Mouse (Mus musculus) T-cell, adult 2 months (primary cell): Measurements from ENCODE around the gene H2-DMa.
"Not testable (repeated sequence)": the region's sequence is repeated elsewhere in the genome, so short reads cannot be mapped to it uniquely, and the experiment has no call there.

Source experiments
- DNase-seq: peaks from one replicate; pipeline ENCODE4 v3.0.0; 2022; ENCODE audit warnings: low spot score

Gene H2-DMa

GRCm38 (mm10) chr17:34126826-34127420 is 7.6 kb downstream of the H2-DMa start:
- no peak for DNase-seq

GRCm38 (mm10) chr17:34127475-34127874 is 8.1 kb downstream of the H2-DMa start:
- DNase-seq, result peak; percentile 74

GRCm38 (mm10) chr17:34128264-34128937 is 9.1 kb downstream of the H2-DMa start:
- DNase-seq, result peak; percentile 58

- DNase-seq, result peak; percentile 52
Observed at GRCm38 (mm10) chr17:34128944-34129791, 9.8 kb downstream of the H2-DMa start.

GRCm38 (mm10) chr17:34130073-34130947 is 11.0 kb downstream of the H2-DMa start:
- peak; percentile 54 for DNase-seq

GRCm38 (mm10) chr17:34131911-34132310 is 12.6 kb downstream of the H2-DMa start:
- DNase-seq, result no peak

- DNase-seq, result no peak
Observed at GRCm38 (mm10) chr17:34133289-34133688, 13.9 kb downstream of the H2-DMa start.

GRCm38 (mm10) chr17:34134451-34134850 is 15.1 kb downstream of the H2-DMa start:
- DNase-seq, result no peak

- peak; percentile 98 for DNase-seq
Observed at GRCm38 (mm10) chr17:34135297-34136224, 16.2 kb downstream of the H2-DMa start.

GRCm38 (mm10) chr17:34137601-34138000 is 18.3 kb downstream of the H2-DMa start:
- no peak for DNase-seq

- no peak for DNase-seq
Observed at GRCm38 (mm10) chr17:34138655-34139054, 19.3 kb downstream of the H2-DMa start.

- no peak for DNase-seq
Observed at GRCm38 (mm10) chr17:34139416-34139815, 20.1 kb downstream of the H2-DMa start.

GRCm38 (mm10) chr17:34140240-34140639 is 20.9 kb downstream of the H2-DMa start:
- no peak for DNase-seq

- no peak for DNase-seq
Observed at GRCm38 (mm10) chr17:34141448-34141847, 22.1 kb downstream of the H2-DMa start.

GRCm38 (mm10) chr17:34142456-34143010 is 23.2 kb downstream of the H2-DMa start:
- DNase-seq, result no peak

- peak; percentile 71 for DNase-seq
Observed at GRCm38 (mm10) chr17:34143033-34143432, 23.7 kb downstream of the H2-DMa start, which contains the start of gene H2-DMb2. Gene H2-DMb2, plus strand, starts transcription at chr17:34143307.

- no peak for DNase-seq
Observed at GRCm38 (mm10) chr17:34143461-34143860, 24.1 kb downstream of the H2-DMa start.

GRCm38 (mm10) chr17:34144221-34144620 is 24.9 kb downstream of the H2-DMa start:
- not testable (repeated sequence) for DNase-seq

GRCm38 (mm10) chr17:34144960-34145371 is 25.6 kb downstream of the H2-DMa start:
- peak; percentile 37 for DNase-seq

GRCm38 (mm10) chr17:34152923-34153322 is 33.6 kb downstream of the H2-DMa start, which contains the start of gene H2-DMb1:
Gene H2-DMb1, plus strand, starts transcription at chr17:34153072.
- no peak for DNase-seq
